Mouse (Mus musculus): ENCODE measurements at regions not wholly inside any gene's neighbourhood (a gene's known extent, or its start where the extent isn't known, plus 50 kb on each side); places are given as distances from the start of the nearest gene placed in this dataset.

GRCm38 (mm10) chr12:98370771-98371170 lies 102.3 kb downstream of the Gpr65 start:
- TF ChIP-seq CTCF (IDR thresholded peaks at IDR 0.05) (no peak), EP300 (IDR thresholded peaks at IDR 0.05) (no peak)

Data from lung, postnatal 0 days (tissue).